Mouse (Mus musculus): ENCODE results near the gene Nadk.

The Nadk gene

GRCm38 (mm10) chr4:155602753-155603152, 40.6 kb downstream of the Nadk start:
- no peak for DNase-seq (ENCODE audit: low read depth, low spot score)

GRCm38 (mm10) chr4:155603801-155604200, 41.6 kb downstream of the Nadk start:
- DNase-seq (ENCODE audit: low read depth, low spot score) = no peak

- DNase-seq (ENCODE audit: low read depth, low spot score) = no peak
Measured at GRCm38 (mm10) chr4:155605132-155605531, 43.0 kb downstream of the Nadk start.

GRCm38 (mm10) chr4:155606825-155607224, 44.6 kb downstream of the Nadk start:
- DNase-seq (ENCODE audit: low read depth, low spot score) = no peak

GRCm38 (mm10) chr4:155611860-155612259, 49.7 kb downstream of the Nadk start:
- no peak for DNase-seq (ENCODE audit: low read depth, low spot score)

GRCm38 (mm10) chr4:155613264-155613663, 51.1 kb downstream of the Nadk start:
- no peak for DNase-seq (ENCODE audit: low read depth, low spot score)

- DNase-seq (ENCODE audit: low read depth, low spot score) = peak; percentile 13
Measured at GRCm38 (mm10) chr4:155618321-155618720, 56.1 kb downstream of the Nadk start.

GRCm38 (mm10) chr4:155624338-155625291, 62.4 kb downstream of the Nadk start, which contains the start of gene Cdk11b:
Cdk11b (plus strand) TSS chr4:155624854.
- peak; percentile 100 for DNase-seq (ENCODE audit: low read depth, low spot score)

GRCm38 (mm10) chr4:155630267-155630666, 68.1 kb downstream of the Nadk start:
- no peak for DNase-seq (ENCODE audit: low read depth, low spot score)

- no peak for DNase-seq (ENCODE audit: low read depth, low spot score)
Measured at GRCm38 (mm10) chr4:155635766-155636499, 73.8 kb downstream of the Nadk start.

All from brain, adult 2 months (tissue).